Mouse (Mus musculus): ENCODE data around the gene Olfr1353.
"Not testable (repeated sequence)": the region's sequence is repeated elsewhere in the genome, so short reads cannot be mapped to it uniquely, and the experiment has no call there.

Olfr1353 gene

GRCm38 (mm10) chr10:78963009-78963408 lies at the start of gene Olfr1353:
TSS of gene Olfr1353 (plus strand) at chr10:78963309.
- not testable (repeated sequence) for DNase-seq (ENCODE audit: low spot score)

GRCm38 (mm10) chr10:78950336-78950735 lies 12.8 kb upstream of the Olfr1353 start, which contains the start of gene Olfr8:
TSS of gene Olfr8 (plus strand) at chr10:78950636.
- not testable (repeated sequence) for DNase-seq (ENCODE audit: low spot score)

- no peak for DNase-seq (ENCODE audit: low spot score)
Measured at GRCm38 (mm10) chr10:78980750-78981149, 17.6 kb downstream of the Olfr1353 start, which contains the start of gene Olfr1352. TSS of gene Olfr1352 (plus strand) at chr10:78981050.

- no peak for DNase-seq (ENCODE audit: low spot score)
Measured at GRCm38 (mm10) chr10:79012172-79012571, 49.1 kb downstream of the Olfr1353 start, which contains the start of gene Olfr1351. TSS of gene Olfr1351 (plus strand) at chr10:79012472.

Data from T-cell, adult 2 months (primary cell).